Mouse (Mus musculus) spleen, adult 2 months (tissue): ENCODE results near the gene Slc2a6. TPM values are rescaled to one million over a fixed set of nuclear protein-coding genes. Genes with fewer than 3 reads are reported as not detected.

Experiments
- DNase-seq, 2 experiments: peaks; one replicate each; pipeline versions ENCODE4 v3.0.0 to v3.0.0-alpha.2; 2012 to 2021; ENCODE audit warnings: low spot score in 2 of 2, low read depth in 1 of 2
- H3K27ac ChIP-seq: fragments of 200-500 bp; 2 replicates; pipeline ENCODE4 v1.5.1; 2012; ENCODE audit warnings: low read length, inconsistent platforms; ENCODE audit not compliant: insufficient read depth
- H3K27me3 ChIP-seq: fragments of 200-500 bp; 2 replicates; pipeline ENCODE4 v1.6.1; 2012; ENCODE audit warnings: mild to moderate bottlenecking, moderate library complexity, low read length, inconsistent platforms; ENCODE audit not compliant: control insufficient read depth, insufficient read depth
- H3K36me3 ChIP-seq: fragments of 200-500 bp; 2 replicates; pipeline ENCODE4 v1.6.1; 2012; ENCODE audit warnings: mild to moderate bottlenecking, low read length, inconsistent platforms; ENCODE audit not compliant: control insufficient read depth, insufficient read depth
- H3K4me1 ChIP-seq: fragments of 200-500 bp; 2 replicates; pipeline ENCODE4 v1.6.1; 2011; ENCODE audit warnings: inconsistent platforms; ENCODE audit not compliant: control insufficient read depth, insufficient read depth, insufficient read length
- H3K4me3 ChIP-seq: fragments of 200-500 bp; 2 replicates; pipeline ENCODE4 v1.5.1; 2011; ENCODE audit warnings: mild to moderate bottlenecking, inconsistent platforms; ENCODE audit not compliant: insufficient read depth, insufficient read length; ENCODE audit errors: extremely low read depth
- CTCF ChIP-seq: fragments of 200-500 bp; IDR thresholded peaks from 2 replicates; pipeline ENCODE4 v1.5.1; 2011; ENCODE audit warnings: mild to moderate bottlenecking, inconsistent platforms; ENCODE audit not compliant: insufficient read depth, insufficient read length, insufficient replicate concordance; ENCODE audit errors: extremely low read depth
- POLR2A ChIP-seq: fragments of 200-500 bp; IDR thresholded peaks from 2 replicates; pipeline ENCODE4 v1.6.1; 2011; ENCODE audit warnings: low read depth, low read length, inconsistent platforms
- WGBS: fragments of 180-500 bp; shearing (Covaris S2); methylation state at CpG from one replicate; pipeline ENCODE4 v1.1.7; 2018; 5-methylcytosine and 5-hydroxymethylcytosine counted together
- polyA plus RNA-seq: library from polyadenylated mRNA; depleted of rRNA; stranded (reverse); fragments of >200 nt; gene quantifications from 2 replicates; pipeline ENCODE4 v1.2.3, GENCODE M21; 2012

The Slc2a6 gene
- polyA plus RNA-seq, 1 experiment = 18.9 TPM

GRCm38 (mm10) chr2:27007701-27008100, 20.1 kb downstream of the Slc2a6 start:
- Histone ChIP-seq H3K27ac (no peak overlapping the region), H3K4me3 (no peak overlapping the region), H3K4me1 (peaks cover 12% of the 10 kb centered on the region; the same call in 1 of the 2 replicates), H3K27me3 (no peaks in the 10 kb centered on the region), H3K36me3 (no peaks in the 10 kb centered on the region)
- TF ChIP-seq CTCF = no peak
- TF ChIP-seq POLR2A = no peak
- no peak for DNase-seq
- WGBS = 69% methylated on average over 7 of the region's 7 CpGs

GRCm38 (mm10) chr2:27006255-27006654, 21.5 kb downstream of the Slc2a6 start:
- Histone ChIP-seq H3K36me3 (no peaks in the 10 kb centered on the region), H3K4me1 (peaks cover 12% of the 10 kb centered on the region; the same call in 1 of the 2 replicates), H3K4me3 (no peak overlapping the region), H3K27me3 (no peaks in the 10 kb centered on the region), H3K27ac (no peak overlapping the region)
- no peak for TF ChIP-seq POLR2A
- TF ChIP-seq CTCF = no peak
- DNase-seq = no peak
- 76% methylated on average over 4 of the region's 4 CpGs for WGBS

GRCm38 (mm10) chr2:26997993-26998392, 29.8 kb downstream of the Slc2a6 start:
- Histone ChIP-seq H3K27me3 (no peaks in the 10 kb centered on the region), H3K4me1 (no peaks in the 10 kb centered on the region), H3K4me3 (no peak overlapping the region), H3K36me3 (no peaks in the 10 kb centered on the region), H3K27ac (no peak overlapping the region)
- 93% methylated on average over 7 of the region's 7 CpGs for WGBS
- DNase-seq = no peak
- TF ChIP-seq POLR2A = no peak

- no peak for DNase-seq
- Histone ChIP-seq H3K36me3 (no peaks in the 10 kb centered on the region), H3K27me3 (no peaks in the 10 kb centered on the region), H3K4me1 (no peaks in the 10 kb centered on the region), H3K27ac (no peak overlapping the region), H3K4me3 (no peak overlapping the region)
- TF ChIP-seq POLR2A (no peak), CTCF (no peak)
- WGBS = 89% methylated on average over 1 of the region's 1 CpGs
Measured at GRCm38 (mm10) chr2:26997498-26997897, 30.3 kb downstream of the Slc2a6 start.

DNA sequence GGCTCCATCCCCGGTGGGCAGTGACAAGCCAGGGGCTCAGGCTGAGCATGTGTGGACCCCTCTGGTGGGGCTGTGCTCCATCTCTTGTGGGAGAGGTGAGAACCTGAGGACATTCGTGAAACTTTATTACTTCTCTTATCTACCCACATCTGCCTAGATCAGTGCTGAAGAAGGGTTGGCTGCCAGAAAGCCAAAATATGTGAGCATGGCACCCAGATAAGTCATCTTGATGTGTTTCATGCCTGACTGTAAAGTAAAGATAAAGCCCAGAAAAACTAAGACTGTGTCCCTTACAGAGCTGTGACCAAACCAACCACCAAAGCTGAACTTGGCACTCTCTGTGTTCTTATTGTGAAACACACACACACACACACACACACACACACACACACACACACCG, 33.9 kb downstream of the Slc2a6 start:
- Histone ChIP-seq H3K27ac (no peak overlapping the region), H3K36me3 (no peaks in the 10 kb centered on the region), H3K4me3 (no peak overlapping the region), H3K4me1 (no peaks in the 10 kb centered on the region), H3K27me3 (no peaks in the 10 kb centered on the region)
- no peak for TF ChIP-seq CTCF
- no peak for TF ChIP-seq POLR2A
- no peak for DNase-seq
- 65% methylated on average over 3 of the region's 3 CpGs for WGBS

DNA sequence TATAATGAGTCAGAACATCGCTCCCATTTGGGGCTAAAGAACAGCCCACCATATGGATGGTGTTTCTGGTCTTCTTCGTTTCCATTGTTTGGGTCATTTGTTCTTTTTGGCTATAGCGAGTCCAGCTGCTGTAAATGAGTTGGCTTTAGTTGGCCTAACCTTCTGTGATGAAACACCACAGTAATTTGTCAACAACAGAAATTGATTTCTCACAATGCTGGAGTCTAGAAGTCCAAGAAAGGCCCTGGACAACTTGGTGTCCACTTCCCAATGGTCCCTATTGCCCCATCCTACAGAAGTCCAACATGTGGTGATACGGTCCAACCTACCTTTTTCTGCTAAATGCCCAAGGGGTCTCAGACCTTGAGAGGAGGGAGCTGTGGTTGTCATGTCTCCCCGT, 43.2 kb downstream of the Slc2a6 start:
- no peak overlapping the region for H3K27ac ChIP-seq
- no peak for TF ChIP-seq CTCF
- 83% methylated on average over 5 of the region's 5 CpGs for WGBS

DNA sequence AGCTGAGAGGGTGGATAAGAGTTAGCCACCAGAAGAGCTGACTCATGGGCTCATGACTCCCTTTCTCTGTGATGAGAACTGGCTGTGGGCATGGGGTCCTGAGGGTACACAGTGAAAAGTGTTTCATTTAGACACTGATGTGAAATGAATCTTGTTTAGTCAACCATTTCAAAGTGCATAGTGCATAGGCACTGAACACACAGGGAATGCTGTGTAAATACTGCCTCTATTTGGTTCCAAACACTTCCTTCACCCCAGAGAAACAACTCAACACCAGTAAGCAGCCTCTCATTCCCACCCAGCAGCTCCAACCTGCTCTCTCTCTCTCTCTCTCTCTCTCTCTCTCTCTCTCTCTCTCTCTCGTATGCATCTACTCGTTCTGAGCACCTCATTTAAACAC, 43.6 kb downstream of the Slc2a6 start:
- 69% methylated on average over 2 of the region's 2 CpGs for WGBS
- no peaks in the 10 kb centered on the region for H3K4me1 ChIP-seq
- no peaks in the 10 kb centered on the region for H3K27me3 ChIP-seq
- TF ChIP-seq POLR2A = no peak
- TF ChIP-seq CTCF = no peak
- no peak overlapping the region for H3K27ac ChIP-seq
- no peaks in the 10 kb centered on the region for H3K36me3 ChIP-seq
- no peak overlapping the region for H3K4me3 ChIP-seq
- no peak for DNase-seq

More for the DNA sequence above, 43.2 kb downstream of the Slc2a6 start:
- DNase-seq = no peak
- no peaks in the 10 kb centered on the region for H3K36me3 ChIP-seq
- H3K4me3 ChIP-seq = no peak overlapping the region
- H3K27me3 ChIP-seq = no peaks in the 10 kb centered on the region
- H3K4me1 ChIP-seq = no peaks in the 10 kb centered on the region
